Mouse (Mus musculus) common myeloid progenitor, adult 5-6 weeks (primary cell): ENCODE measurements at regions not wholly inside any gene's neighbourhood (a gene's known extent, or its start where the extent isn't known, plus 50 kb on each side); places are given as distances from the start of the nearest gene placed in this dataset.
"Not testable (repeated sequence)": the region's sequence is repeated elsewhere in the genome, so short reads cannot be mapped to it uniquely, and the experiment has no call there.

Experiments used
- ATAC-seq: replicated peaks from 2 replicates; pipeline ENCODE4 v1.8.0; 2016; ENCODE audit warnings: low read depth, mild to moderate bottlenecking, moderate TSS enrichment, inconsistent platforms; ENCODE audit not compliant: poor library complexity, severe bottlenecking

DNA sequence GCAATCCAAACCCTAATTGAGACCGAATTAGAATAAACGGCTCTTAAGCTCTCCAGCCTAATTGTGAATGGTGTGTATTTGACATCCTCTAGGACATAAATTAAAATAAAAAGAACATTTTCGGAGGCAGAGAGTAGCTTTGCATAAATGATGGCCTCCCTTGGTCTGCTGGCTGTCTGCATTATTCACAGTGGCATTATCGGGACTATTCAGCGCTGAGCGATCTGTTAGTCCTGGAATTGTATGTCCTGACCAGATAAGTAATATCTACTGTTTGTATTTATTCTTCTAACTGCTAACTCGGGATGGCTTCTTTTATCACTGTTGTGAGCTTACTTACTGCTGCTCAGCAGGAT lies 299.6 kb downstream of the Chl1 start:
- no peak for ATAC-seq

GRCm38 (mm10) chr6:103810342-103811001 lies 300.1 kb downstream of the Chl1 start:
- no peak for ATAC-seq

GRCm38 (mm10) chr6:103816396-103816795 lies 306.0 kb downstream of the Chl1 start:
- ATAC-seq, result not testable (repeated sequence)

GRCm38 (mm10) chr6:103826042-103826441 lies 315.7 kb downstream of the Chl1 start:
- ATAC-seq, result no peak

GRCm38 (mm10) chr6:103827623-103828022 lies 317.2 kb downstream of the Chl1 start:
- no peak for ATAC-seq

- ATAC-seq, result no peak
These were observed 318.5 kb downstream of the Chl1 start for GRCm38 (mm10) chr6:103828866-103829265.

DNA sequence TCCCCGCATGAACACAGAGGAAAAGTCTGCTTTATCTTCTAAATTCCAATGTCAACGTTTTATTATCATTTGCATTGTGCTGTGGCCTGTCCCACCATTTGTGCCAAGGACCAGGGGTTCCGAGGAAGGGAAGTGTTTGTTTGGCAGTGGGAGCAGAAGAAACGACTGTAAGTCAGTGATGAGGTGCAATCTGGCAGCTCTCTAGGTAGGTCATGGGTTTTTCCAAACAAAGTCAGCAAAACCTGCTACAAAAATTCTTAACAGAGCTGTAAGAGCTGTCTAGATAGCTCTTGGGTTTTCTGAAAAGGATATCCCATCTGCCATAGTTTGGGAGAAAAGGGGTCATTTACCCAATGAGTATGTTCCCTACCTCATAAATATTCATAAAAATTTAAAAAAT lies 321.9 kb downstream of the Chl1 start:
- no peak for ATAC-seq

GRCm38 (mm10) chr6:103832808-103833207 lies 322.4 kb downstream of the Chl1 start:
- no peak for ATAC-seq

DNA sequence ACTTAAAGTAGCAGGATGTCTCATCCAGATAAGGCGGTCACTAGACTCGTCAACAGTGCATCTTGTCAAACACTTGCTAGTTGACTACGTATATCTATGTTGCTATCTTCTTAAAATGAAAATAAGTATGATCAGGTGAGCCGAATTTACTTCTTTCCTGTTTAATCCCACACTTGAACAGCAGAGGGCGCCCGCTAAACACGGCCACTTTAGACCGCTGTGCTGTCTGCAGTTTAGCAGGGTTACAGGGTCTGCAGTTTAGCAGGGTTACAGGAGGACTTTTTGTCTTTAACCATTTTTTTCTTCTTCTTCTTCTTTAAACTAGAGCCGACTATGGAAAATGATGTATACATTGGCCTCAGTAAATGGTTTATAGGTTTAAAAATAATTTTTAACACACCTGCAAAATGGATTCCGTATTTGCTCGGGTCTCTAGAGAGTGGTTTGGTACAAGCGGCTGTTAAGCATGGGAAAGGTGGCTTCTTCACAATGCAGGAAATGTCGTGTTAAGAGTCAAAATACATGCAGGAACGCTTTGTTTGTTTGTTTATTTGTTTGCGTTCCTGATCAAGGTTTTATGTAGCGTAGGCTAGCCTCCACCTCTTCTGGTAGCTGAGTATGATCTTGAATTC lies 323.2 kb downstream of the Chl1 start:
- ATAC-seq, result peak; percentile 78

DNA sequence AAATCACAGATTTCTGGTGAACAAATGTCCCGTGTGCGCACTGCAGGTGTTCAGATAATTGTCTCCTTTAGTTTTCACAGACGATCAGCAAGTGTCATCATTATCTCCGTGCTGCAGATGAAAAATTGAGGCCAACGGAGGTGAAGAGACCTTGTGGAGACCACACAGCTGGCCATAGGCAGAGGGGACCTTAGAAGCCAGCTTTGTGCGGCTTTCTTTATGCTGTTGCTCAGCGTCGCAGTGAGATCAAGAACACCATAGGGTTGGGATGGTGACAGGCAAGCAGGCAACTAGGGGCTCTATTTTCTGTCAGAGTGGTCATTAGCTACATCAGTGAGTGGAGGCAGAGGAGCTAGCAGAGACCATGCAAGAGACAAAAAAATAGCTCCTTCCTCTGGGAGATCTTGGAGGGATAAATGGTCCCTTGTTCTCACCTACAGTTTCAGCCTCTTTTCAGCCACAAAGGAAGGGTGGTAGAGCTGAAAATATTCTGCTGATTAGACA lies 324.4 kb downstream of the Chl1 start:
- ATAC-seq, result no peak

DNA sequence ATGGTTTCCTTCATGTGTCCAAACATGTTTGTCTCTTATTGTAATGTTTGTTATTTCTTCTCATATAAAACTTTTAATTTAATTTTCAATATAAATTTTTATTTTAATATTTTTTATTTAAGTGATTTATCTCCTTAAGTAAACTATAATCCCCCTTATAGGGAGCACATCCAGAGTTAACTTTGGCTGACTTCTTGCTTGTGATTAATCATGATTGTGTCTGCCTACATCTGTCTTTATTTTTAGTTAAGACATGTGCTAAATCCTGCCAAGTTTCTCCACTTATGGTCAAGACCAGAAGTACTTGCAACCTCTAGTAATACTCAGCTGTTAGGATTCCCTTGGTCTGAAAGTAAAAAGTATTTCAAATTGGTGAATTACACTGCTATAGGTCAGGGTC lies 349.4 kb downstream of the Chl1 start:
- ATAC-seq, result no peak

DNA sequence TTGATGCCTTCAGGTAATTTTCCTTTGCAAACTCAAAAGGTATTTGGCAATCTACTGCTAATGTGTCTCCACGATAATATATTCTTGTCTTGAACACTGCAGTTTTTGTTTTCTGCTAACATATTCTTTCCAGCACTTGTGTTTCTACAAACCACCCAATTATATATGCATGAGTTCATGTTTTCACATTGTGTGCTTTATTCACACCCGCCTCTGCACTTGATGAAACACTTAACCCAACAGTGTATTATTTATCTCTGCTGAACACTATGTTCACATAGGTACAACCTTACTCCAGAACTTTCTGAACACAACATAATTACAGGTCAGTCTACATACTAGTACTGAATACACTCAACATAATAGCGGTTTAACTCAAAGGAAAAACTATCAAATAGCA lies 383.1 kb downstream of the Chl1 start:
- no peak for ATAC-seq

- ATAC-seq, result no peak
These were observed 414.1 kb downstream of the Chl1 start for GRCm38 (mm10) chr6:103924504-103924903.

DNA sequence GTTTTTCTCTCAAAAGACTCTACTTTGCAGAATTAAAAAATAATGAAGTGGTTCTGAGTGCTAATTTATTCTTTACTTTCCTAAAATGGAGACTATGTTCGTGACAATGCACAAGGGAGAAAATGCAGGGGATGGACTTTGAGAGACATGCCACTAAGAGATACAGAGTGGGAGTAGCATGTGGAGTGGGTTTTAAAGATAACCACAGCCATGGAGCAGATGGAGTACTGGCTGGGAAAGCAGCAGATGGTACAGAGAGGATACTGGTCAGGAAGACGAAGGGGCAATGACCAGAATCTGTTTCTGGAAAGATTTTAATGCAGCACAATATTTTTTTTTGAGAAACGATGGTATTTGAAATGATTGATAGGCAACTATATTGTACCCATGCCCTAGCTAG lies 416.7 kb downstream of the Chl1 start:
- ATAC-seq, result no peak

- no peak for ATAC-seq
These were observed 430.0 kb downstream of the Chl1 start for GRCm38 (mm10) chr6:103940345-103940744.

- ATAC-seq, result no peak
These were observed 434.0 kb downstream of the Chl1 start for GRCm38 (mm10) chr6:103944361-103944760.

GRCm38 (mm10) chr6:103947474-103947873 lies 437.1 kb downstream of the Chl1 start:
- ATAC-seq, result no peak

DNA sequence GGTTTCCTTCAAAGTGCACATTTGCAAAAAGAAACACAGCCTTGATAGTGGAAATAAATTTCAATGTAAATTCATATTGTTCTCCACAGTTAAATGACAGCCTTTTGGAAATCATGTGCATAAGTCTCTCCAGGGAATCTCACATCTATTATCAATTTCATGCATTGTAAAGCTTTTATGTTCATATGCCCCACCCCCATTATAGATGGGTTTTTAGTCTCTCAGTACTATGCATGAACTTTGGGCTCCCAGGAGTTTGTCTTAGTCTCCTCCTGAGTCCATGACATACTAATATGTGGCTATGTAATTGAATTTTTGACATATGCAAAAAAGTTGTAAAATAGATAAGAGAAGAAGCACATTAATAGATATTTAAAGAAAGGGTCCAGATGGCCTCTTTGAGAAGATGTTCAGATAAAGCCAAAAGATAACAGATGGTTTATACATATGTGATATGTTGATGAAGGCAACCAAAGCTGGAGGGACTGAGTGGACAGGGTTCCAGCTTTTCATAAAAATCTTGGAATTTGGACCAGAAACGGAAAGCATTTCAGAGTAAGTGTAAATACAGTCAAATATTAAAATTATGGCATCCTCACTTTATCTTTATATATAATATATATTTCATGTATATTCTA lies 442.9 kb downstream of the Chl1 start:
- no peak for ATAC-seq

DNA sequence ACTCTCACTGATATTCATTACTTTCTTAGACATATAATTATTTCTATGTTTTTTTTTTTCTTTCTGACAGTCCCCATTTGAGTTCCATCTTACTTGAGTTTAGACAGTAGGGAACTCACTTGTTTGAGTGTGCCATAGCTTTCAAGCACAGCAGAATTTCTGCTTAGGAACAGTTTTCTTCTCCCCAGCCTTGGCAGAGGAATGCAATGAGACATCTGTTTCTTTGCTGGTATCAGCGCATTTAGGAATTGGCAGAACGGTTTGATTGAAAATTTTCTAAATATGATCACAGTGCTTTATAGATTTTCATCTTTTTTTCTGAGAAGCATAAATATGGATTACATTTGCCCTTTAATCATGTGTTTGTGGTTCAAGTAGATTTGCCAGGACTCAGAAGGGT lies 448.6 kb downstream of the Chl1 start:
- no peak for ATAC-seq

DNA sequence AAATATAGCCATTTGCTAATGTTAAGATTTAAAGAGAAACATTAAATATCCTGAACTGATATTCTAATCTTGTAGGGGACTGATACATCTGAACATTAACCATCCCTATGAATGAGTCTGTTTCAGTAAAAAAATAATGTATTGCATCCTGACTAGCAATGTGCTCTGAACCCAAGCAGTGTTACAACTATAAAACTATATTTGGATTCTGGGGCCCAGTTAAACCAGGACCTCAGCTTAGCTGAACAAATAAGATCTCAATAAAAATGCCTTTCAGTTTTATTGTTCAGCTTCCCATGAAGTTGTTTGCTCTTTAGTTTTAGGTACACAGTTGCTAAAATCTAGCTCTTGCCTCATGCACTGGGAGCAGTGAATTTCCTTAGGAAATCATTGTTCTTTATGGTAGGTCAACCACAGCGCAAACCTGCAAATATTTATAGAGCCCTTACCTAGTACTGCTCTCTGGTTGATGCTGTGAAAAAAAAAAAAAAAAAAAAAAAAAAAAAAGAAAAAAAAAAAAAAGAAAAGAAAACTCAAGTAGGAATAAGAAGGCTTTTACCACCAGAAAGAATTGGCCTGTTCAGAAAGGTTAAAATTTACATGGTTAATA lies 457.5 kb downstream of the Chl1 start:
- ATAC-seq, result no peak

DNA sequence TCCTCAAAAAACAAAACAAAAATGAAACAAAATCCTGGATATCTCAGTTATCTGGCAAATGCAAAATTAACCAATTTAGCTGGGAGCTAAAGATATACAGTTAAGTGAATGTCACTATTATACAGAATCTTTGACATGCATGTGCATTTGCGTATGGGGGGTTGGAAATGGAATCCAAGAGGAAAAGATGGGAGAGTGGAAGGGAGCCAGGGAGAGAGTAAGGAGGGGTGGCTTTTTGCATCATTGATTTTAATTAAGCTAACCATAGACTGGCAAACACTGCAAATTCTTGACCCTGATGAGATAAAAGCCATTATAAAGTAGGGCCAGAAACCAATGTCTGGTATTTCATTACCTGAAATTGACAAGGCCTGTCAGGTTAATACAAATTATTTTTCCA lies 488.8 kb downstream of the Chl1 start:
- no peak for ATAC-seq
